Mouse (Mus musculus): ENCODE measurements at regions not wholly inside any gene's neighbourhood (a gene's known extent, or its start where the extent isn't known, plus 50 kb on each side); places are given as distances from the start of the nearest gene placed in this dataset.

- no peak for DNase-seq (ENCODE audit: low spot score in 2 of 2)
These were observed 954.9 kb upstream of the 4931408C20Rik start for GRCm38 (mm10) chr1:27642118-27642517.

- DNase-seq (ENCODE audit: low spot score in 2 of 2) = no peak
These were observed 941.8 kb upstream of the 4931408C20Rik start for GRCm38 (mm10) chr1:27629101-27629500.

- DNase-seq (ENCODE audit: low spot score in 2 of 2) = no peak
These were observed 929.0 kb upstream of the 4931408C20Rik start for GRCm38 (mm10) chr1:27616250-27616649.

GRCm38 (mm10) chr1:27608606-27609005 lies 921.3 kb upstream of the 4931408C20Rik start:
- peak in 1 of 2 experiments; percentile 13 for DNase-seq (ENCODE audit: low spot score in 2 of 2)

- DNase-seq (ENCODE audit: low spot score in 2 of 2) = no peak
These were observed 891.5 kb upstream of the 4931408C20Rik start for GRCm38 (mm10) chr1:27578776-27579175.

- DNase-seq (ENCODE audit: low spot score in 2 of 2) = no peak
These were observed 872.2 kb upstream of the 4931408C20Rik start for GRCm38 (mm10) chr1:27559426-27559825.

GRCm38 (mm10) chr1:27510787-27511395 lies 823.6 kb upstream of the 4931408C20Rik start:
- no peak for DNase-seq (ENCODE audit: low spot score in 2 of 2)

GRCm38 (mm10) chr1:27503807-27504206 lies 816.5 kb upstream of the 4931408C20Rik start:
- no peak for DNase-seq (ENCODE audit: low spot score in 2 of 2)

GRCm38 (mm10) chr1:27478991-27479390 lies 791.7 kb upstream of the 4931408C20Rik start:
- DNase-seq (ENCODE audit: low spot score in 2 of 2) = no peak

GRCm38 (mm10) chr1:27446069-27446468 lies 758.8 kb upstream of the 4931408C20Rik start:
- no peak for DNase-seq (ENCODE audit: low spot score in 2 of 2)

All from layer of hippocampus, postnatal 10 days (tissue).